Mouse (Mus musculus) embryonic facial prominence, embryonic 13.5 days (tissue): ENCODE measurements around the gene Aknad1. TPM values are rescaled to one million over a fixed set of nuclear protein-coding genes. Genes with fewer than 3 reads are reported as not detected.

Experiments used
- ATAC-seq: fragments of 200-750 bp; cut with Nextera tagmentation; 2 replicates; pipeline ENCODE4 v1.8.0; 2017; ENCODE audit warnings: low read depth; ENCODE audit not compliant: insufficient number of reproducible peaks, insufficient read depth, low FRiP score, low TSS enrichment
- H3K27ac ChIP-seq: fragments of 300-500 bp; sonication (generic); 2 replicates; pipeline ENCODE4 v1.5.1; 2015; ENCODE audit warnings: moderate library complexity, mild to moderate bottlenecking, inconsistent platforms
- H3K27me3 ChIP-seq: fragments of 300-500 bp; sonication (generic); 2 replicates; pipeline ENCODE4 v1.6.1; 2015; ENCODE audit warnings: mild to moderate bottlenecking, inconsistent platforms
- H3K36me3 ChIP-seq: fragments of 300-500 bp; sonication (generic); 2 replicates; pipeline ENCODE4 v1.6.1; 2015; ENCODE audit warnings: mild to moderate bottlenecking, inconsistent platforms
- H3K4me1 ChIP-seq: fragments of 300-500 bp; sonication (generic); 2 replicates; pipeline ENCODE4 v1.6.1; 2015; ENCODE audit warnings: inconsistent platforms
- H3K4me2 ChIP-seq: fragments of 300-500 bp; sonication (generic); 2 replicates; pipeline ENCODE4 v1.6.1; 2015; ENCODE audit warnings: moderate library complexity, mild to moderate bottlenecking, inconsistent platforms
- H3K4me3 ChIP-seq: fragments of 300-500 bp; sonication (generic); 2 replicates; pipeline ENCODE4 v1.5.1; 2015; ENCODE audit warnings: mild to moderate bottlenecking, inconsistent platforms
- H3K9ac ChIP-seq: fragments of 300-500 bp; sonication (generic); 2 replicates; pipeline ENCODE4 v1.6.1; 2015; ENCODE audit warnings: mild to moderate bottlenecking, inconsistent platforms
- H3K9me3 ChIP-seq: fragments of 300-500 bp; sonication (generic); 2 replicates; pipeline ENCODE4 v1.6.1; 2016; ENCODE audit warnings: inconsistent platforms
- WGBS: fragments of 180-500 bp; shearing (Covaris S2); methylation state at CpG from one replicate; pipeline ENCODE4 v1.1.7; 2015; ENCODE audit warnings: mixed read lengths; 5-methylcytosine and 5-hydroxymethylcytosine counted together
- polyA plus RNA-seq: library from polyadenylated mRNA; unstranded; fragments of >200 nt; fragmentation: Nextera tagmentation; extraction: Ambion mirVana; gene quantifications from 2 replicates; pipeline ENCODE4 v1.2.1, GENCODE M21; 2015

Gene Aknad1
- polyA plus RNA-seq, 1 experiment from 2014 or later: 0.28 TPM

- Histone ChIP-seq H3K9me3 (no peaks in the 10 kb centered on the region), H3K9ac (no peak overlapping the region), H3K27ac (no peak overlapping the region), H3K4me2 (no peak overlapping the region), H3K4me1 (0 out of 2 replicates have a peak, but pooled peaks cover 6% of the 10 kb centered on the region), H3K36me3 (peaks cover 9% of the 10 kb centered on the region), H3K4me3 (no peak overlapping the region), H3K27me3 (no peaks in the 10 kb centered on the region)
- 88% methylated on average over 6 of the region's 6 CpGs for WGBS
- ATAC-seq: no peak
These were observed 92.3 kb downstream of the Aknad1 start for GRCm38 (mm10) chr3:108831750-108832149.

Other genes starting within 250 kb of the Aknad1 start
- not detected in 2 replicates for gene 1700013F07Rik, start 205.5 kb upstream of the Aknad1 start, polyA plus RNA-seq
- gene 5330417C22Rik, start 203.1 kb upstream of the Aknad1 start, polyA plus RNA-seq: 0.65 and 2.0 TPM in 2 replicates
- gene Tmem167b, start 177.2 kb upstream of the Aknad1 start, polyA plus RNA-seq: 45.5 and 46.3 TPM in 2 replicates
- 43.3 and 53.2 TPM in 2 replicates for gene Taf13, start 168.0 kb upstream of the Aknad1 start, polyA plus RNA-seq
- gene Wdr47, start 148.4 kb upstream of the Aknad1 start, polyA plus RNA-seq: 14.9 and 17.5 TPM in 2 replicates
- gene Clcc1, start 85.7 kb upstream of the Aknad1 start, polyA plus RNA-seq: 104 and 111 TPM in 2 replicates
- gene Gpsm2, start 17.3 kb upstream of the Aknad1 start, polyA plus RNA-seq: 64.9 and 71.8 TPM in 2 replicates
- gene Stxbp3, start 100.9 kb downstream of the Aknad1 start, polyA plus RNA-seq: 39.3 and 40.2 TPM in 2 replicates
- gene Fndc7, start 150.3 kb downstream of the Aknad1 start, polyA plus RNA-seq: 0.18 and 0.23 TPM in 2 replicates
- gene Prpf38b, start 172.1 kb downstream of the Aknad1 start, polyA plus RNA-seq: 95.3 and 111 TPM in 2 replicates
- 1.4 and 1.8 TPM in 2 replicates for gene Henmt1, start 200.2 kb downstream of the Aknad1 start, polyA plus RNA-seq
- gene Gm9857, start 200.8 kb downstream of the Aknad1 start, polyA plus RNA-seq: not detected in 2 replicates